Mouse (Mus musculus): ENCODE data around the gene Il2rb. TPM values are rescaled to one million over a fixed set of nuclear protein-coding genes. Genes with fewer than 3 reads are reported as not detected.

The Il2rb gene
- polyA plus RNA-seq, 2 experiments: 0.26 to 0.52 TPM

GRCm38 (mm10) chr15:78479470-78479869 lies 15.6 kb downstream of the Il2rb start:
- Histone ChIP-seq H3K4me2 (ENCODE audit: low read depth) (no peak overlapping the region), H3K27ac (no peak overlapping the region), H3K36me3 (replicated peaks; ENCODE audit: control insufficient read depth, insufficient read depth, low read depth) (no peaks in the 10 kb centered on the region), H3K9ac (replicated peaks) (no peak overlapping the region), H3K4me3 (ENCODE audit: insufficient read depth in 1 of 2, low read depth in 2 of 2, low read length in 2 of 2) (no peak overlapping the region), H3K9me3 (ENCODE audit: control insufficient read depth, low read length) (no peaks in the 10 kb centered on the region), H3K27me3 (ENCODE audit: control insufficient read depth, insufficient read depth, low read length) (no peaks in the 10 kb centered on the region), H3K4me1 (replicated peaks; ENCODE audit: control insufficient read depth in 2 of 2, insufficient read depth in 2 of 2, low read length in 1 of 2) (0 out of 4 replicates have a peak, but pooled peaks cover 0 to 2% of the 10 kb centered on the region in 2 experiments)
- DNase-seq (ENCODE audit: low read depth in 3 of 3, low spot score in 3 of 3) (no peak), ATAC-seq (ENCODE audit: insufficient read depth) (no peak)
- 57% methylated on average over 5 of the region's 5 CpGs for WGBS (ENCODE audit: insufficient replicate concordance)
- TF ChIP-seq CTCF (IDR thresholded peaks at IDR 0.05; ENCODE audit: low read depth) (no peak), EP300 (IDR thresholded peaks at IDR 0.05; ENCODE audit: low read depth) (no peak)

- no peak overlapping the region for H3K4me3 ChIP-seq (ENCODE audit: insufficient read depth in 1 of 2, low read depth in 2 of 2, low read length in 2 of 2)
These were observed 17.0 kb downstream of the Il2rb start for GRCm38 (mm10) chr15:78478073-78478472.

GRCm38 (mm10) chr15:78476878-78477277 lies 18.2 kb downstream of the Il2rb start:
- TF ChIP-seq EP300 (IDR thresholded peaks at IDR 0.05; ENCODE audit: low read depth): no peak
- TF ChIP-seq CTCF (IDR thresholded peaks at IDR 0.05; ENCODE audit: low read depth): no peak
- H3K4me2 ChIP-seq (ENCODE audit: low read depth): no peak overlapping the region
- no peaks in the 10 kb centered on the region for H3K36me3 ChIP-seq (replicated peaks; ENCODE audit: control insufficient read depth, insufficient read depth, low read depth)
- H3K9ac ChIP-seq (replicated peaks): no peak overlapping the region
- DNase-seq (ENCODE audit: low read depth in 3 of 3, low spot score in 3 of 3): no peak
- H3K4me1 ChIP-seq (replicated peaks; ENCODE audit: control insufficient read depth in 2 of 2, insufficient read depth in 2 of 2, low read length in 1 of 2): 0 out of 4 replicates have a peak, but pooled peaks cover 0 to 2% of the 10 kb centered on the region in 2 experiments
- 70% methylated on average over 1 of the region's 1 CpGs for WGBS (ENCODE audit: insufficient replicate concordance)
- H3K9me3 ChIP-seq (ENCODE audit: control insufficient read depth, low read length): no peaks in the 10 kb centered on the region
- no peak overlapping the region for H3K4me3 ChIP-seq (ENCODE audit: insufficient read depth in 1 of 2, low read depth in 2 of 2, low read length in 2 of 2)
- H3K27me3 ChIP-seq (ENCODE audit: control insufficient read depth, insufficient read depth, low read length): no peaks in the 10 kb centered on the region
- H3K27ac ChIP-seq: no peak overlapping the region
- ATAC-seq (ENCODE audit: insufficient read depth): no peak

More at GRCm38 (mm10) chr15:78478073-78478472, 17.0 kb downstream of the Il2rb start:
- Histone ChIP-seq H3K27ac (no peak overlapping the region), H3K4me2 (ENCODE audit: low read depth) (no peak overlapping the region), H3K9me3 (ENCODE audit: control insufficient read depth, low read length) (no peaks in the 10 kb centered on the region), H3K27me3 (ENCODE audit: control insufficient read depth, insufficient read depth, low read length) (no peaks in the 10 kb centered on the region), H3K36me3 (replicated peaks; ENCODE audit: control insufficient read depth, insufficient read depth, low read depth) (no peaks in the 10 kb centered on the region), H3K4me1 (replicated peaks; ENCODE audit: control insufficient read depth in 2 of 2, insufficient read depth in 2 of 2, low read length in 1 of 2) (0 out of 4 replicates have a peak, but pooled peaks cover 0 to 2% of the 10 kb centered on the region in 2 experiments), H3K9ac (replicated peaks) (no peak overlapping the region)
- ATAC-seq (ENCODE audit: insufficient read depth) (no peak), DNase-seq (ENCODE audit: low read depth in 3 of 3, low spot score in 3 of 3) (no peak)
- WGBS (ENCODE audit: insufficient replicate concordance): 58% methylated on average over 4 of the region's 4 CpGs
- no peak for TF ChIP-seq EP300 (IDR thresholded peaks at IDR 0.05; ENCODE audit: low read depth)
- no peak for TF ChIP-seq CTCF (IDR thresholded peaks at IDR 0.05; ENCODE audit: low read depth)

GRCm38 (mm10) chr15:78475604-78476031 lies 19.5 kb downstream of the Il2rb start:
- 37% methylated on average over 3 of the region's 3 CpGs for WGBS (ENCODE audit: insufficient replicate concordance)
- Histone ChIP-seq H3K36me3 (replicated peaks; ENCODE audit: control insufficient read depth, insufficient read depth, low read depth) (no peaks in the 10 kb centered on the region), H3K4me3 (ENCODE audit: insufficient read depth in 1 of 2, low read depth in 2 of 2, low read length in 2 of 2) (no peak overlapping the region), H3K9me3 (ENCODE audit: control insufficient read depth, low read length) (no peaks in the 10 kb centered on the region), H3K27me3 (ENCODE audit: control insufficient read depth, insufficient read depth, low read length) (no peaks in the 10 kb centered on the region), H3K4me2 (ENCODE audit: low read depth) (no peak overlapping the region), H3K27ac (no peak overlapping the region), H3K4me1 (replicated peaks; ENCODE audit: control insufficient read depth in 2 of 2, insufficient read depth in 2 of 2, low read length in 1 of 2) (peaks cover 0 to 7% of the 10 kb centered on the region in 2 experiments; a peak in 2 of 4 replicates), H3K9ac (replicated peaks) (no peak overlapping the region)
- TF ChIP-seq EP300 (IDR thresholded peaks at IDR 0.05; ENCODE audit: low read depth) (no peak), CTCF (IDR thresholded peaks at IDR 0.05; ENCODE audit: low read depth) (no peak)
- DNase-seq (ENCODE audit: low read depth in 3 of 3, low spot score in 3 of 3): no peak
- no peak for ATAC-seq (ENCODE audit: insufficient read depth)

GRCm38 (mm10) chr15:78473442-78473841 lies 21.6 kb downstream of the Il2rb start:
- H3K4me2 ChIP-seq (ENCODE audit: low read depth): no peak overlapping the region
- no peak for DNase-seq (ENCODE audit: low read depth in 3 of 3, low spot score in 3 of 3)
- 69% methylated on average over 6 of the region's 6 CpGs for WGBS (ENCODE audit: insufficient replicate concordance)
- H3K27ac ChIP-seq: no peak overlapping the region
- no peak overlapping the region for H3K4me3 ChIP-seq (ENCODE audit: insufficient read depth in 1 of 2, low read depth in 2 of 2, low read length in 2 of 2)
- no peaks in the 10 kb centered on the region for H3K9me3 ChIP-seq (ENCODE audit: control insufficient read depth, low read length)
- H3K4me1 ChIP-seq (replicated peaks; ENCODE audit: control insufficient read depth in 2 of 2, insufficient read depth in 2 of 2, low read length in 1 of 2): peaks cover 0 to 7% of the 10 kb centered on the region in 2 experiments; a peak in 2 of 4 replicates
- TF ChIP-seq CTCF (IDR thresholded peaks at IDR 0.05; ENCODE audit: low read depth) (no peak), EP300 (IDR thresholded peaks at IDR 0.05; ENCODE audit: low read depth) (no peak)
- ATAC-seq (ENCODE audit: insufficient read depth): no peak
- H3K9ac ChIP-seq (replicated peaks): no peak overlapping the region
- no peaks in the 10 kb centered on the region for H3K27me3 ChIP-seq (ENCODE audit: control insufficient read depth, insufficient read depth, low read length)
- H3K36me3 ChIP-seq (replicated peaks; ENCODE audit: control insufficient read depth, insufficient read depth, low read depth): no peaks in the 10 kb centered on the region

Measured in liver, embryonic 14.5 days (tissue).